Mouse (Mus musculus): ENCODE measurements around the gene Frmpd3. TPM values are rescaled to one million over a fixed set of nuclear protein-coding genes. Genes with fewer than 3 reads are reported as not detected.
"Not testable (repeated sequence)": the region's sequence is repeated elsewhere in the genome, so short reads cannot be mapped to it uniquely, and the experiment has no call there.

The Frmpd3 gene
- polyA plus RNA-seq (2012; rRNA removed): 0.27 and 0.79 TPM in 2 replicates

GRCm38 (mm10) chrX:140341656-140342392, at the start of gene Frmpd3:
Gene Frmpd3, plus strand, starts transcription at chrX:140342263.
- DNase-seq (ENCODE audit: low read depth): no peak

- DNase-seq (ENCODE audit: low read depth): no peak
Observed at GRCm38 (mm10) chrX:140303731-140304130, 38.3 kb upstream of the Frmpd3 start.

GRCm38 (mm10) chrX:140305652-140306051, 36.4 kb upstream of the Frmpd3 start:
- DNase-seq (ENCODE audit: low read depth): no peak

GRCm38 (mm10) chrX:140317931-140318330, 24.1 kb upstream of the Frmpd3 start:
- no peak for DNase-seq (ENCODE audit: low read depth)

- DNase-seq (ENCODE audit: low read depth): no peak
Observed at GRCm38 (mm10) chrX:140319131-140319530, 22.9 kb upstream of the Frmpd3 start.

GRCm38 (mm10) chrX:140320671-140321070, 21.4 kb upstream of the Frmpd3 start:
- DNase-seq (ENCODE audit: low read depth): not testable (repeated sequence)

- no peak for DNase-seq (ENCODE audit: low read depth)
Observed at GRCm38 (mm10) chrX:140342393-140343163, 515 bp downstream of the Frmpd3 start.

- no peak for DNase-seq (ENCODE audit: low read depth)
Observed at GRCm38 (mm10) chrX:140375628-140376027, 33.6 kb downstream of the Frmpd3 start.

GRCm38 (mm10) chrX:140399986-140400385, 57.9 kb downstream of the Frmpd3 start:
- DNase-seq (ENCODE audit: low read depth): no peak

- no peak for DNase-seq (ENCODE audit: low read depth)
Observed at GRCm38 (mm10) chrX:140402904-140403303, 60.8 kb downstream of the Frmpd3 start.

- no peak for DNase-seq (ENCODE audit: low read depth)
Observed at GRCm38 (mm10) chrX:140406079-140406478, 64.0 kb downstream of the Frmpd3 start.

- no peak for DNase-seq (ENCODE audit: low read depth)
Observed at GRCm38 (mm10) chrX:140406501-140406900, 64.4 kb downstream of the Frmpd3 start.

GRCm38 (mm10) chrX:140407593-140407992, 65.5 kb downstream of the Frmpd3 start:
- no peak for DNase-seq (ENCODE audit: low read depth)

GRCm38 (mm10) chrX:140418467-140418866, 76.4 kb downstream of the Frmpd3 start:
- no peak for DNase-seq (ENCODE audit: low read depth)

GRCm38 (mm10) chrX:140427124-140427523, 85.1 kb downstream of the Frmpd3 start:
- DNase-seq (ENCODE audit: low read depth): no peak

GRCm38 (mm10) chrX:140428252-140428651, 86.2 kb downstream of the Frmpd3 start:
- DNase-seq (ENCODE audit: low read depth): no peak

- DNase-seq (ENCODE audit: low read depth): no peak
Observed at GRCm38 (mm10) chrX:140429985-140430384, 87.9 kb downstream of the Frmpd3 start.

GRCm38 (mm10) chrX:140430506-140430905, 88.4 kb downstream of the Frmpd3 start:
- no peak for DNase-seq (ENCODE audit: low read depth)

- DNase-seq (ENCODE audit: low read depth): no peak
Observed at GRCm38 (mm10) chrX:140431981-140432380, 89.9 kb downstream of the Frmpd3 start.

- DNase-seq (ENCODE audit: low read depth): no peak
Observed at GRCm38 (mm10) chrX:140432786-140433185, 90.7 kb downstream of the Frmpd3 start.

- DNase-seq (ENCODE audit: low read depth): no peak
Observed at GRCm38 (mm10) chrX:140437906-140438305, 95.8 kb downstream of the Frmpd3 start.

- DNase-seq (ENCODE audit: low read depth): no peak
Observed at GRCm38 (mm10) chrX:140445551-140445950, 103.5 kb downstream of the Frmpd3 start.

GRCm38 (mm10) chrX:140450071-140450470, 108.0 kb downstream of the Frmpd3 start:
- DNase-seq (ENCODE audit: low read depth): no peak
